Mouse (Mus musculus): ENCODE data around the gene Pdgfa. TPM values are rescaled to one million over a fixed set of nuclear protein-coding genes. Genes with fewer than 3 reads are reported as not detected.
A peak's percentile ranks its signal among the peaks of the same experiment; 100 is the strongest.

The Pdgfa gene
- polyA plus RNA-seq, 1 experiment from 2014 or later: 58.6 TPM

GRCm38 (mm10) chr5:138966033-138966724, 31.0 kb downstream of the Pdgfa start:
- Histone ChIP-seq H3K36me3 (ENCODE audit: insufficient read depth, low read length) (no peaks in the 10 kb centered on the region), H3K27me3 (ENCODE audit: insufficient read depth, low read length) (no peaks in the 10 kb centered on the region), H3K4me3 (ENCODE audit: low read length) (no peak overlapping the region), H3K9ac (replicated peaks; ENCODE audit: low read length) (no peak overlapping the region), H3K4me2 (replicated peaks; ENCODE audit: low read depth, low read length) (no peak overlapping the region), H3K9me3 (ENCODE audit: low read length) (no peaks in the 10 kb centered on the region), H3K27ac (ENCODE audit: low read length) (no peak overlapping the region), H3K4me1 (ENCODE audit: insufficient read depth, low read length) (peaks cover 8% of the 10 kb centered on the region)
- ATAC-seq (ENCODE audit: low FRiP score, low TSS enrichment): no peak
- WGBS: 45% methylated on average over 7 of the region's 7 CpGs

GRCm38 (mm10) chr5:138965590-138965989, 31.6 kb downstream of the Pdgfa start:
- peaks cover 8% of the 10 kb centered on the region for H3K4me1 ChIP-seq (ENCODE audit: insufficient read depth, low read length)
- no peak for ATAC-seq (ENCODE audit: low FRiP score, low TSS enrichment)
- H3K4me3 ChIP-seq (ENCODE audit: low read length): no peak overlapping the region
- H3K27me3 ChIP-seq (ENCODE audit: insufficient read depth, low read length): no peaks in the 10 kb centered on the region
- 96% methylated on average over 2 of the region's 2 CpGs for WGBS
- H3K9me3 ChIP-seq (ENCODE audit: low read length): no peaks in the 10 kb centered on the region
- no peaks in the 10 kb centered on the region for H3K36me3 ChIP-seq (ENCODE audit: insufficient read depth, low read length)
- no peak overlapping the region for H3K27ac ChIP-seq (ENCODE audit: low read length)
- H3K9ac ChIP-seq (replicated peaks; ENCODE audit: low read length): no peak overlapping the region
- no peak overlapping the region for H3K4me2 ChIP-seq (replicated peaks; ENCODE audit: low read depth, low read length)

- no peaks in the 10 kb centered on the region for H3K27me3 ChIP-seq (ENCODE audit: insufficient read depth, low read length)
- WGBS: 23% methylated on average over 10 of the region's 10 CpGs
- no peak overlapping the region for H3K4me2 ChIP-seq (replicated peaks; ENCODE audit: low read depth, low read length)
- peaks cover 16% of the 10 kb centered on the region for H3K4me1 ChIP-seq (ENCODE audit: insufficient read depth, low read length)
- no peak for ATAC-seq (ENCODE audit: low FRiP score, low TSS enrichment)
- no peak overlapping the region for H3K4me3 ChIP-seq (ENCODE audit: low read length)
- H3K9me3 ChIP-seq (ENCODE audit: low read length): no peaks in the 10 kb centered on the region
- no peak overlapping the region for H3K9ac ChIP-seq (replicated peaks; ENCODE audit: low read length)
- no peaks in the 10 kb centered on the region for H3K36me3 ChIP-seq (ENCODE audit: insufficient read depth, low read length)
- H3K27ac ChIP-seq (ENCODE audit: low read length): no peak overlapping the region
Measured at GRCm38 (mm10) chr5:138956427-138956833, 40.7 kb downstream of the Pdgfa start.

GRCm38 (mm10) chr5:138953986-138954385, 43.2 kb downstream of the Pdgfa start:
- Histone ChIP-seq H3K27ac (ENCODE audit: low read length) (no peak overlapping the region), H3K27me3 (ENCODE audit: insufficient read depth, low read length) (no peaks in the 10 kb centered on the region), H3K9ac (replicated peaks; ENCODE audit: low read length) (no peak overlapping the region), H3K4me2 (replicated peaks; ENCODE audit: low read depth, low read length) (no peak overlapping the region), H3K9me3 (ENCODE audit: low read length) (no peaks in the 10 kb centered on the region), H3K4me3 (ENCODE audit: low read length) (no peak overlapping the region), H3K36me3 (ENCODE audit: insufficient read depth, low read length) (no peaks in the 10 kb centered on the region), H3K4me1 (ENCODE audit: insufficient read depth, low read length) (peaks cover 16% of the 10 kb centered on the region)
- 72% methylated on average over 7 of the region's 7 CpGs for WGBS
- no peak for ATAC-seq (ENCODE audit: low FRiP score, low TSS enrichment)

- Histone ChIP-seq H3K36me3 (ENCODE audit: insufficient read depth, low read length) (no peaks in the 10 kb centered on the region), H3K9me3 (ENCODE audit: low read length) (no peaks in the 10 kb centered on the region), H3K27ac (ENCODE audit: low read length) (no peak overlapping the region), H3K4me2 (replicated peaks; ENCODE audit: low read depth, low read length) (no peak overlapping the region), H3K9ac (replicated peaks; ENCODE audit: low read length) (no peak overlapping the region), H3K4me1 (ENCODE audit: insufficient read depth, low read length) (peaks cover 25% of the 10 kb centered on the region), H3K27me3 (ENCODE audit: insufficient read depth, low read length) (no peaks in the 10 kb centered on the region), H3K4me3 (ENCODE audit: low read length) (no peak overlapping the region)
- 43% methylated on average over 13 of the region's 13 CpGs for WGBS
- ATAC-seq (ENCODE audit: low FRiP score, low TSS enrichment): no peak
Measured at GRCm38 (mm10) chr5:138952969-138953368, 44.2 kb downstream of the Pdgfa start.

GRCm38 (mm10) chr5:138951305-138951704, 45.9 kb downstream of the Pdgfa start:
- H3K4me3 ChIP-seq (ENCODE audit: low read length): no peak overlapping the region
- H3K27ac ChIP-seq (ENCODE audit: low read length): no peak overlapping the region
- H3K9ac ChIP-seq (replicated peaks; ENCODE audit: low read length): no peak overlapping the region
- H3K4me1 ChIP-seq (ENCODE audit: insufficient read depth, low read length): peaks cover 34% of the 10 kb centered on the region
- ATAC-seq (ENCODE audit: low FRiP score, low TSS enrichment): no peak
- WGBS: 91% methylated on average over 2 of the region's 2 CpGs
- no peaks in the 10 kb centered on the region for H3K27me3 ChIP-seq (ENCODE audit: insufficient read depth, low read length)
- H3K4me2 ChIP-seq (replicated peaks; ENCODE audit: low read depth, low read length): no peak overlapping the region
- no peaks in the 10 kb centered on the region for H3K9me3 ChIP-seq (ENCODE audit: low read length)
- no peaks in the 10 kb centered on the region for H3K36me3 ChIP-seq (ENCODE audit: insufficient read depth, low read length)

GRCm38 (mm10) chr5:138949165-138949564, 48.0 kb downstream of the Pdgfa start:
- Histone ChIP-seq H3K36me3 (ENCODE audit: insufficient read depth, low read length) (no peaks in the 10 kb centered on the region), H3K27ac (ENCODE audit: low read length) (peak overlapping the region; percentile 41; the same call in 1 of the 2 replicates), H3K4me1 (ENCODE audit: insufficient read depth, low read length) (peaks cover 37% of the 10 kb centered on the region), H3K9ac (replicated peaks; ENCODE audit: low read length) (no peak overlapping the region), H3K27me3 (ENCODE audit: insufficient read depth, low read length) (no peaks in the 10 kb centered on the region), H3K4me2 (replicated peaks; ENCODE audit: low read depth, low read length) (no peak overlapping the region), H3K9me3 (ENCODE audit: low read length) (no peaks in the 10 kb centered on the region), H3K4me3 (ENCODE audit: low read length) (no peak overlapping the region)
- no peak for ATAC-seq (ENCODE audit: low FRiP score, low TSS enrichment)
- 81% methylated on average over 6 of the region's 6 CpGs for WGBS

- Histone ChIP-seq H3K4me1 (ENCODE audit: insufficient read depth, low read length) (peaks cover 34% of the 10 kb centered on the region), H3K9ac (replicated peaks; ENCODE audit: low read length) (no peak overlapping the region; the same call in 1 of the 2 replicates), H3K27ac (ENCODE audit: low read length) (peak overlapping the region; percentile 41), H3K4me3 (ENCODE audit: low read length) (no peak overlapping the region), H3K27me3 (ENCODE audit: insufficient read depth, low read length) (no peaks in the 10 kb centered on the region), H3K9me3 (ENCODE audit: low read length) (no peaks in the 10 kb centered on the region), H3K36me3 (ENCODE audit: insufficient read depth, low read length) (no peaks in the 10 kb centered on the region), H3K4me2 (replicated peaks; ENCODE audit: low read depth, low read length) (peak overlapping the region; percentile 16; the same call in 1 of the 2 replicates)
- WGBS: 39% methylated on average over 13 of the region's 13 CpGs
- peak; percentile 42 for ATAC-seq (ENCODE audit: low FRiP score, low TSS enrichment)
Measured at GRCm38 (mm10) chr5:138948031-138948980, 48.9 kb downstream of the Pdgfa start.

GRCm38 (mm10) chr5:138947487-138947886, 49.7 kb downstream of the Pdgfa start:
- ATAC-seq (ENCODE audit: low FRiP score, low TSS enrichment): no peak
- Histone ChIP-seq H3K4me1 (ENCODE audit: insufficient read depth, low read length) (peaks cover 28% of the 10 kb centered on the region), H3K9me3 (ENCODE audit: low read length) (no peaks in the 10 kb centered on the region), H3K27me3 (ENCODE audit: insufficient read depth, low read length) (no peaks in the 10 kb centered on the region), H3K4me3 (ENCODE audit: low read length) (no peak overlapping the region), H3K27ac (ENCODE audit: low read length) (no peak overlapping the region), H3K9ac (replicated peaks; ENCODE audit: low read length) (no peak overlapping the region), H3K4me2 (replicated peaks; ENCODE audit: low read depth, low read length) (peak overlapping the region; percentile 16; the same call in 1 of the 2 replicates), H3K36me3 (ENCODE audit: insufficient read depth, low read length) (no peaks in the 10 kb centered on the region)
- 63% methylated on average over 5 of the region's 5 CpGs for WGBS

- H3K36me3 ChIP-seq (ENCODE audit: insufficient read depth, low read length): no peaks in the 10 kb centered on the region
- H3K9ac ChIP-seq (replicated peaks; ENCODE audit: low read length): no peak overlapping the region
- no peak overlapping the region for H3K4me3 ChIP-seq (ENCODE audit: low read length)
- no peaks in the 10 kb centered on the region for H3K9me3 ChIP-seq (ENCODE audit: low read length)
- ATAC-seq (ENCODE audit: low FRiP score, low TSS enrichment): no peak
- H3K27ac ChIP-seq (ENCODE audit: low read length): no peak overlapping the region
- no peaks in the 10 kb centered on the region for H3K27me3 ChIP-seq (ENCODE audit: insufficient read depth, low read length)
- no peak overlapping the region for H3K4me2 ChIP-seq (replicated peaks; ENCODE audit: low read depth, low read length)
- WGBS: 73% methylated on average over 5 of the region's 5 CpGs
- H3K4me1 ChIP-seq (ENCODE audit: insufficient read depth, low read length): peaks cover 28% of the 10 kb centered on the region
Measured at GRCm38 (mm10) chr5:138946931-138947330, 50.2 kb downstream of the Pdgfa start.
